Mouse (Mus musculus): ENCODE measurements around the gene Mettl25. TPM values are rescaled to one million over a fixed set of nuclear protein-coding genes. Genes with fewer than 3 reads are reported as not detected.

Mettl25 gene
- polyA plus RNA-seq, 1 experiment from 2014 or later = 12.6 TPM

- H3K4me3 ChIP-seq = no peak overlapping the region
- no peak overlapping the region for H3K4me2 ChIP-seq (replicated peaks)
- H3K27ac ChIP-seq = no peak overlapping the region
- H3K36me3 ChIP-seq = no peaks in the 10 kb centered on the region
- no peaks in the 10 kb centered on the region for H3K9me3 ChIP-seq (replicated peaks)
- ATAC-seq (ENCODE audit: low FRiP score) = no peak
- H3K27me3 ChIP-seq = no peaks in the 10 kb centered on the region
- WGBS = 75% methylated on average over 2 of the region's 2 CpGs
- no peak overlapping the region for H3K9ac ChIP-seq
- no peaks in the 10 kb centered on the region for H3K4me1 ChIP-seq
These were observed 113.4 kb downstream of the Mettl25 start for GRCm38 (mm10) chr10:105727798-105728197.

GRCm38 (mm10) chr10:105727353-105727752, 113.8 kb downstream of the Mettl25 start:
- Histone ChIP-seq H3K27ac (no peak overlapping the region), H3K4me1 (no peaks in the 10 kb centered on the region), H3K9me3 (replicated peaks) (no peaks in the 10 kb centered on the region), H3K4me2 (replicated peaks) (no peak overlapping the region), H3K9ac (no peak overlapping the region), H3K27me3 (no peaks in the 10 kb centered on the region), H3K4me3 (no peak overlapping the region), H3K36me3 (no peaks in the 10 kb centered on the region)
- no peak for ATAC-seq (ENCODE audit: low FRiP score)
- 75% methylated on average over 6 of the region's 6 CpGs for WGBS

- no peak overlapping the region for H3K27ac ChIP-seq
- H3K27me3 ChIP-seq = no peaks in the 10 kb centered on the region
- no peaks in the 10 kb centered on the region for H3K36me3 ChIP-seq
- 12% methylated on average over 6 of the region's 6 CpGs for WGBS
- no peak for ATAC-seq (ENCODE audit: low FRiP score)
- 0 out of 2 replicates have a peak, but pooled peaks cover 4% of the 10 kb centered on the region for H3K4me1 ChIP-seq
- H3K4me3 ChIP-seq = no peak overlapping the region
- no peaks in the 10 kb centered on the region for H3K9me3 ChIP-seq (replicated peaks)
- H3K4me2 ChIP-seq (replicated peaks) = no peak overlapping the region
- H3K9ac ChIP-seq = no peak overlapping the region
These were observed 126.3 kb downstream of the Mettl25 start for GRCm38 (mm10) chr10:105714844-105715243.

GRCm38 (mm10) chr10:105714366-105714765, 126.8 kb downstream of the Mettl25 start:
- Histone ChIP-seq H3K27me3 (no peaks in the 10 kb centered on the region), H3K27ac (no peak overlapping the region), H3K4me2 (replicated peaks) (no peak overlapping the region), H3K4me1 (0 out of 2 replicates have a peak, but pooled peaks cover 4% of the 10 kb centered on the region), H3K9me3 (replicated peaks) (no peaks in the 10 kb centered on the region), H3K4me3 (no peak overlapping the region), H3K9ac (no peak overlapping the region), H3K36me3 (no peaks in the 10 kb centered on the region)
- no peak for ATAC-seq (ENCODE audit: low FRiP score)
- 70% methylated on average over 4 of the region's 4 CpGs for WGBS

GRCm38 (mm10) chr10:105713222-105713621, 128.0 kb downstream of the Mettl25 start:
- Histone ChIP-seq H3K4me3 (no peak overlapping the region), H3K36me3 (no peaks in the 10 kb centered on the region), H3K4me2 (replicated peaks) (no peak overlapping the region), H3K4me1 (0 out of 2 replicates have a peak, but pooled peaks cover 4% of the 10 kb centered on the region), H3K9me3 (replicated peaks) (no peaks in the 10 kb centered on the region), H3K9ac (no peak overlapping the region), H3K27me3 (no peaks in the 10 kb centered on the region), H3K27ac (no peak overlapping the region)
- 38% methylated on average over 5 of the region's 5 CpGs for WGBS
- ATAC-seq (ENCODE audit: low FRiP score) = peak; percentile 48

Other genes with a start within 250 kb of the Mettl25 start
- gene Ccdc59, start 313 bp downstream of the Mettl25 start, polyA plus RNA-seq (2016; fragmentation: Nextera tagmentation; extraction: Ambion mirVana) = 54.0 and 55.5 TPM in 2 replicates